Mouse (Mus musculus) naive thymus-derived CD4-positive, alpha-beta T cell, adult 5 months (primary cell): ENCODE measurements around the gene Kif4. TPM values are rescaled to one million over a fixed set of nuclear protein-coding genes. Genes with fewer than 3 reads are reported as not detected.

Experiments used
- polyA plus RNA-seq: library from polyadenylated mRNA; unstranded; fragments of 100-300 nt; shearing (Covaris generic); gene quantifications from one replicate; pipeline ENCODE4 v1.2.1, GENCODE M21; 2017

Kif4 gene
- 0.32 TPM for polyA plus RNA-seq

DNA sequence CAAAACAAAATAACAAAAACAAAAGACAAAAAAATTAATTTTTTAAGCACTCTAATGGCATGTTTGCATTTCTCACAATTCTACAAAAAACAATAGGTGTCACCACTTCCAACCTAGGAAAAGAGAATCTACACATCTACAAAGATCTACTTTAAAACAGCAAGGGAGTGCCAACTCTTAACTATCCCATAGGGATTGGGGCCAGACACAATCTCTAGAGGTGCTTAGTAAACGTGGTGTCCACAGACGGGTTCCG, at the start of gene Kif4:
Kif4 (plus strand) TSS at position 192 of the 256 bp plus-strand sequence.

GRCm38 (mm10) chrX:100594791-100595190, 30.7 kb upstream of the Kif4 start, which contains the start of gene P2ry4:
TSS of gene P2ry4 (minus strand) at chrX:100594869.

DNA sequence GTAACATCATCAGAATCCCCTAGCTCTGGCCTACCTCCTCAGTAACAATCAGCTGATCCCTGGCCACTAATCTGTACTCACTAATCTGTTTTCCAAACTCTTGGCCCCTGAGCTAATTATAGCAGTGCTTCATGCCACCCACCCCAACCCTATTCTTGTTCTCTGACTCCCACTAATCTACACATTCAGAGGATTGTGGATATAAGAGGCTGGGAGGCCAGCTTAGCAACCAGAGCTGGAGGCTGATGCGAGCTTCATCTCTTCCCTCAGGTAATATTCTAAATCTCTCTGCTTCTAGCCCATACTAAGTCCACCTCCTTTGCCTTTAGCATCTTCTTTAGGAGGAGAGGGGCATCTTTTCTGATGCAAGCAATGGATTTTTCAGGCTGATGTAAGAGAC, 20.2 kb upstream of the Kif4 start, which contains the start of gene Arr3:
Arr3 (plus strand) TSS at position 184 of the 400 bp plus-strand sequence.

DNA sequence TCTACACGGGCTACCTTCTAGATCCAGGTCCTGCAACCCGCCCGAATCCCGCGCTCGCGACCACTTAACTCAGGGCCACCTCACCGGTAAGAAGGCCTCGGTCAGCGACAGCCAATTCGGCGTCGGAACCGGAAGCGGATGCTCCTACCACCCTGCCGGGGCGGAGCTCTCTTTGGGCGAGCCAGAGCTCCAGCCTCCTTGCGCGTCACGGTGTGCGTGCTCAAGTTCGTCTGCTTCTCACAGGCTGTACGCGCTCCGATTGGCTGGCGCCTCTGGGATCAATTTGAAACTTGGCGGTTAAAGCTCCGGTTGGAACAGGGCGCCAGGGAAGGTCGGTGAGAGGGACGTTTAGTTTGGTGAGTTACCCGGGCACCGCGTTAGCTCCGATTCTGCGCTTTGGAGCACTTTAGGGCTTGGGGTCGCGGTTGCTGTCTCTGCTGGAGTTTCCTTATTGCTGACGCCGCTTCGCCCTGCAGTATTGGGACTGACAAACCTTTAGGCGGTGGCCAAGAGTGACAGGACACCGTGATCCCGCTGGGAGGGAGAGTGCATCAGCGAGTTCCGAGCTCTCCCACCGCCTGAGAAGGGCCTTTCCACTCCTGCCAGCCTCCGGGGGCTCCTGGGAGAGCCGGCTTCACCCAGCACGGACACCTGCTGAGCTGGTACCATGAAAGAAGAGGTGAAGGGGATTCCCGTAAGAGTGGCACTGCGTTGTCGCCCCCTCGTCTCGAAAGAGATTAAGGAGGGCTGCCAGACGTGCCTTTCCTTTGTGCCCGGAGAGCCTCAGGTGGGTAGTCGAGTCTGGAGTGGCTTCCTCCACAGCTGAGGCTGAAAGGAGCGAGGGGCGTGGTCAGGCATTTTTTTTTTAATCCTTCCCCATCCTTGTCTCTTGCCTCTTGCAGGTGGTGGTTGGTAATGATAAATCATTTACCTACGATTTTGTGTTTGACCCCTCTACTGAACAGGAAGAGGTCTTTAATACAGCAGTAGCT, 561 bp downstream of the Kif4 start, which contains the start of gene Pdzd11:
Pdzd11 (minus strand) TSS at position 767 of the 992 bp plus-strand sequence.

DNA sequence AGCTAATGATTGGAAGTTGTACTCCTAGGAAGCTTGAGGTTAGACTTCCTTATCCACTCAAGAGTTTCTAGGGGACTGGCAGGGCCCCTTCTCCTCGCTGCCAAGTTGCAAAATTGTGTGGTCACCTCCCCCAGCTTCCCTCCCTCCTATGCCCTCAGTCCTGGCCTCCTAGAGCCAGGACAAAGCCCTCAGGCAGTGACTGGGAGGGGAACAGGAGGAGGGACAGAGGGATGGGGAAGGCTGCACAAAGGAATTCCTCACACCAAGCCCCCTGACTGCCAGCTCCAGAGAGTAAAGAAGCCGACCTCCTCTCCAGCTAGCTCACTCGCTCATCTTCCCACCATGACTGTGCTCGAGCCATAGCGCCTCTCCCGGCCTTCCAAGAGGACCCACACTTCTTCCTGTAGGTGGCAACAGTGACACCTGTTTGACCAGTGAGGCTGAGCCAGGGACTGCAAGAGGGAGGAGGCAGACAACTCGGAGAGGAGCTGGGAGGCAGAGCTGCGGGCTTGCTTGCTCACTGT, 104.2 kb downstream of the Kif4 start, which contains the start of gene Gdpd2:
Gdpd2 (plus strand) TSS at position 209 of the 524 bp plus-strand sequence.

GRCm38 (mm10) chrX:100767181-100767884, 141.8 kb downstream of the Kif4 start, which contains the start of gene Dlg3:
TSS of gene Dlg3 (plus strand) at chrX:100767722.

Other genes starting within 250 kb of the Kif4 start
- not detected for gene Otud6a, start 196.7 kb upstream of the Kif4 start, polyA plus RNA-seq
- gene Awat2, start 183.0 kb upstream of the Kif4 start, polyA plus RNA-seq: not detected
- gene Igbp1, start 131.4 kb upstream of the Kif4 start, polyA plus RNA-seq: 27.4 TPM
- gene Dgat2l6, start 100.9 kb upstream of the Kif4 start, polyA plus RNA-seq: not detected
- gene Awat1, start 53.5 kb upstream of the Kif4 start, polyA plus RNA-seq: not detected
- gene P2ry4, start 30.9 kb upstream of the Kif4 start, polyA plus RNA-seq: not detected
- gene Arr3, start 20.2 kb upstream of the Kif4 start, polyA plus RNA-seq: not detected
- 18.5 TPM for gene Pdzd11, start 831 bp downstream of the Kif4 start, polyA plus RNA-seq
- gene Gdpd2, start 104.1 kb downstream of the Kif4 start, polyA plus RNA-seq: not detected
- 6.6 TPM for gene Dlg3, start 142.0 kb downstream of the Kif4 start, polyA plus RNA-seq